Mouse (Mus musculus) spleen, adult 2 months (tissue): ENCODE measurements around the gene Slc43a2.

Experiments used
- CTCF ChIP-seq: fragments of 200-500 bp; IDR thresholded peaks from 2 replicates; pipeline ENCODE4 v1.5.1; 2011; ENCODE audit warnings: mild to moderate bottlenecking, inconsistent platforms; ENCODE audit not compliant: insufficient read depth, insufficient read length, insufficient replicate concordance; ENCODE audit errors: extremely low read depth
- POLR2A ChIP-seq: fragments of 200-500 bp; IDR thresholded peaks from 2 replicates; pipeline ENCODE4 v1.6.1; 2011; ENCODE audit warnings: low read depth, low read length, inconsistent platforms

- TF ChIP-seq CTCF (no peak), POLR2A (no peak)
These were observed 35.0 kb downstream of the Slc43a2 start for GRCm38 (mm10) chr11:75566276-75567196.
